Mouse (Mus musculus) heart, adult 2 months (tissue): ENCODE data around the gene Map3k4. TPM values are rescaled to one million over a fixed set of nuclear protein-coding genes. Genes with fewer than 3 reads are reported as not detected.

ENCODE experiments used
- DNase-seq, 2 experiments: peaks; one replicate each; pipeline ENCODE4 v3.0.0; 2021
- H3K27ac ChIP-seq: fragments of 200-600 bp; 2 replicates; pipeline ENCODE4 v1.8.1; 2022
- H3K27me3 ChIP-seq: fragments of 200-500 bp; 2 replicates; pipeline ENCODE4 v1.6.1; 2012; ENCODE audit warnings: mild to moderate bottlenecking, low read length, inconsistent platforms, mixed read lengths; ENCODE audit not compliant: control insufficient read depth, insufficient read depth
- H3K36me3 ChIP-seq: fragments of 200-500 bp; 2 replicates; pipeline ENCODE4 v1.6.1; 2012; ENCODE audit warnings: low read length, inconsistent platforms; ENCODE audit not compliant: control insufficient read depth, insufficient read depth
- H3K4me1 ChIP-seq: fragments of 200-500 bp; 2 replicates; pipeline ENCODE4 v1.6.1; 2011; ENCODE audit warnings: low read length; ENCODE audit not compliant: control insufficient read depth, insufficient read depth
- H3K4me3 ChIP-seq: fragments of 200-600 bp; 2 replicates; pipeline ENCODE4 v1.8.1; 2022
- H3K79me2 ChIP-seq: fragments of 200-500 bp; replicated peaks from 2 replicates; pipeline ENCODE4 v1.6.1; 2012; ENCODE audit warnings: mild to moderate bottlenecking, inconsistent platforms, low read length, moderate library complexity, mixed read lengths; ENCODE audit not compliant: control insufficient read depth, insufficient read depth
- H3K9ac ChIP-seq: fragments of 200-500 bp; 2 replicates; pipeline ENCODE4 v1.6.1; 2012; ENCODE audit warnings: low read depth, mild to moderate bottlenecking, control low read depth, inconsistent platforms, low read length, mixed read lengths
- CTCF ChIP-seq: fragments of 200-600 bp; IDR thresholded peaks from 2 replicates; pipeline ENCODE4 v1.8.1; 2022; ENCODE audit warnings: antibody characterized with exemption, mild to moderate bottlenecking, moderate library complexity
- EP300 ChIP-seq: fragments of 200-500 bp; IDR thresholded peaks from 2 replicates; pipeline ENCODE4 v1.6.1; 2011; ENCODE audit warnings: low read depth, low read length, control low read depth; ENCODE audit not compliant: insufficient read depth
- POLR2A ChIP-seq: fragments of 200-500 bp; IDR thresholded peaks from 2 replicates; pipeline ENCODE4 v1.6.1; 2011; ENCODE audit warnings: mild to moderate bottlenecking, low read depth, low read length, control low read depth; ENCODE audit not compliant: insufficient read depth
- WGBS: fragments of 180-500 bp; shearing (Covaris S2); methylation state at CpG from one replicate; pipeline ENCODE4 v1.1.7; 2018; 5-methylcytosine and 5-hydroxymethylcytosine counted together
- intact Hi-C: fragments of 180-260 bp; cut with DNase I; formaldehyde crosslinking; loops from one replicate; pipeline ENCODE4 v1.15.1; 2025
- polyA plus RNA-seq: library from polyadenylated mRNA; depleted of rRNA; stranded (reverse); fragments of >200 nt; gene quantifications from 2 replicates; pipeline ENCODE4 v1.2.3, GENCODE M21; 2012
- total RNA-seq, 2 experiments: library from RNA; stranded (reverse); gene quantifications; 2 replicates each; pipeline ENCODE4 v1.2.3; 2021

The Map3k4 gene
- total and polyA plus RNA-seq, 3 experiments: 12.2 to 51.3 (median 43.7) TPM

GRCm38 (mm10) chr17:12312248-12312647 lies 6.3 kb downstream of the Map3k4 start:
- H3K4me1 ChIP-seq: peaks cover 10% of the 10 kb centered on the region; the same call in 1 of the 2 replicates
- WGBS: 92% methylated on average over 6 of the region's 6 CpGs

GRCm38 (mm10) chr17:12309493-12309892 lies 9.1 kb downstream of the Map3k4 start:
- H3K36me3 ChIP-seq: 0 out of 2 replicates have a peak, but pooled peaks cover 3% of the 10 kb centered on the region
- no peaks in the 10 kb centered on the region for H3K27me3 ChIP-seq
- H3K4me1 ChIP-seq: peaks cover 3% of the 10 kb centered on the region; the same call in 1 of the 2 replicates
- WGBS: 83% methylated on average over 9 of the region's 9 CpGs
- H3K9ac ChIP-seq: no peak overlapping the region
- H3K4me3 ChIP-seq: no peak overlapping the region
- H3K27ac ChIP-seq: no peak overlapping the region
- intact Hi-C loops: no loop called here
- peaks cover 1% of the 10 kb centered on the region; the same call in 1 of the 2 replicates for H3K79me2 ChIP-seq
- no peak for TF ChIP-seq POLR2A
- TF ChIP-seq EP300: no peak
- DNase-seq: no peak

More at GRCm38 (mm10) chr17:12312248-12312647, 6.3 kb downstream of the Map3k4 start:
- Histone ChIP-seq H3K27ac (no peak overlapping the region), H3K4me3 (no peak overlapping the region), H3K9ac (no peak overlapping the region), H3K27me3 (no peaks in the 10 kb centered on the region), H3K79me2 (peaks cover 3% of the 10 kb centered on the region), H3K36me3 (peaks cover 7% of the 10 kb centered on the region)
- intact Hi-C loops: no loop called here
- TF ChIP-seq POLR2A (no peak), EP300 (no peak), CTCF (no peak)
- no peak for DNase-seq

- intact Hi-C loops: no loop called here
- peaks cover 3% of the 10 kb centered on the region; the same call in 1 of the 2 replicates for H3K4me1 ChIP-seq
These were observed 9.5 kb downstream of the Map3k4 start for GRCm38 (mm10) chr17:12309059-12309458.

GRCm38 (mm10) chr17:12307251-12308135 lies 11.1 kb downstream of the Map3k4 start:
- H3K4me3 ChIP-seq: no peak overlapping the region
- intact Hi-C loops: no loop called here
- peak; percentile 31 to 37 for DNase-seq
- no peaks in the 10 kb centered on the region for H3K27me3 ChIP-seq
- H3K27ac ChIP-seq: no peak overlapping the region
- H3K4me1 ChIP-seq: peaks cover 5% of the 10 kb centered on the region; the same call in 1 of the 2 replicates
- TF ChIP-seq CTCF (peak; percentile 26), POLR2A (no peak), EP300 (no peak)
- 0 out of 2 replicates have a peak, but pooled peaks cover 3% of the 10 kb centered on the region for H3K36me3 ChIP-seq
- H3K79me2 ChIP-seq: peaks cover 3% of the 10 kb centered on the region; the same call in 1 of the 2 replicates
- H3K9ac ChIP-seq: no peak overlapping the region
- WGBS: 69% methylated on average over 20 of the region's 20 CpGs

More at GRCm38 (mm10) chr17:12309059-12309458, 9.5 kb downstream of the Map3k4 start:
- H3K27ac ChIP-seq: no peak overlapping the region
- WGBS: 90% methylated on average over 8 of the region's 8 CpGs
- no peak overlapping the region for H3K4me3 ChIP-seq
- peak in 1 of 2 experiments; percentile 17 for DNase-seq
- no peak overlapping the region for H3K9ac ChIP-seq
- TF ChIP-seq CTCF (no peak), EP300 (no peak), POLR2A (no peak)
- 0 out of 2 replicates have a peak, but pooled peaks cover 3% of the 10 kb centered on the region for H3K36me3 ChIP-seq
- peaks cover 1% of the 10 kb centered on the region; the same call in 1 of the 2 replicates for H3K79me2 ChIP-seq
- H3K27me3 ChIP-seq: no peaks in the 10 kb centered on the region

DNA sequence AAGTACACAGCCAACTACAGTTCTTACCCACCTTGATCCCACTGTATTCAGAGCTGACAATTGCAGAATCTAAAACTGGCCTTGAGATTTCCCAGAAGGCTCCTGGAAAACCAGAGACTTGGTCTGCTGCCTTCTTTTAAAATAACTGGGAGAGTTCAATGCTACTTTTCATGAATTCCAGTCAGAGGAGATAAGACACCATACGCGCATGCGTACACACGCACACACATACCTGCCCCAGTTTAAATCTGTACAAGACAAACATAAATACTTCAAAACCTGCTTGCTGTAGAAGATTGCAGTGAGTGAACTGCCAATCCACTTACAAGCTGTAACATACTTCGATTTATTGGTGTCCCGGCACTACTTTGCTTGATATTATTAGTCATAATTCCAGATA lies 13.9 kb downstream of the Map3k4 start:
- peaks cover 3% of the 10 kb centered on the region; the same call in 1 of the 2 replicates for H3K79me2 ChIP-seq
- intact Hi-C loops: loop anchor here (5.0 kb wide), 1 partner anchor 37 kb away; no protein-coding TSS in a partner anchor
- no peak overlapping the region; the same call in 1 of the 2 replicates for H3K27ac ChIP-seq
- 0 out of 2 replicates have a peak, but pooled peaks cover 3% of the 10 kb centered on the region for H3K36me3 ChIP-seq
- 54% methylated on average over 6 of the region's 6 CpGs for whole genome bisulfite sequencing
- TF ChIP-seq POLR2A (no peak), CTCF (no peak), EP300 (no peak)
- DNase-seq: peak in 1 of 2 experiments; percentile 2
- H3K4me3 ChIP-seq: no peak overlapping the region
- H3K27me3 ChIP-seq: no peaks in the 10 kb centered on the region
- H3K4me1 ChIP-seq: peaks cover 5% of the 10 kb centered on the region; the same call in 1 of the 2 replicates
- no peak overlapping the region for H3K9ac ChIP-seq
